Mouse (Mus musculus): ENCODE results near the gene Prss36.

The Prss36 gene

GRCm38 (mm10) chr7:127934075-127934474 lies 12.4 kb downstream of the Prss36 start:
- peak in 1 of 2 experiments; percentile 18 for DNase-seq

DNA sequence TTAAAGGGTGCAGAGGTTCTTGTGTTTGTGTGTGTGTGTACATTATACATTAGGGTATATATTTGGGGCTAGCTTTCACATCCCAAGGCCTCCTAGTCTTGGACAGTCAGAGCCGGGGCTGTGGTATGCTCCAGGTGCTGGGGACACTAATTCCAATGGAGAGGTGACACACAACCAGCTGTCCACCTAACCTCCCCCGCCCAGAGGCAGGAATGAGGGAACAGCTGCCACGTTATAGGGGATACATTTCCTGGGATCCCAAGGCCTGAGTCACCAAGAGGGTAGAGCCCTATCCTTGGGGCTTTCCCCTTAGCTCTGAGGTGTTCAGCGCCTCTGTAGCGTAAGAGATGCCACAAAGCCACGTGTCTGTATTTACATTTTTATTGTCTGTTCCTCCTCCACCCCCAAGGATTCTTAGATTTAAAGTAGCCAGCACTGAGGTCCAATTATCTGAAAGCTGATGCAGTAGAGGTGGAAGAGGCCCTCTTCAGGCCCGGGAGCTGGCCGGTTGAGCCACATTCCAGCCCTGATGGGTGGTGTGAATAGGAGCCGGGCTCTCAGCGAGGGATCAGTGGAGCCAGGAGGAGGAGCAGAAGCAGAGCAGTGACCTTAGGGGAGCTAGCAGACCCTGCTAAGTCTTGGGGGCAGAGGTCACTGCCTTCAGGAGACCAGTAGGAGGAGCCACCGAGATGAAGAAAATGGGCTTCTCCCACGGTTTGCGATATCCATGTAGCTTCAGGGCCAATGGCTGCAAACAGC lies 14.1 kb downstream of the Prss36 start:
- peak; percentile 72 to 88 for DNase-seq

- peak; percentile 69 to 84 for DNase-seq
Observed at GRCm38 (mm10) chr7:127931351-127932135, 15.0 kb downstream of the Prss36 start.

- DNase-seq = no peak
Observed at GRCm38 (mm10) chr7:127930636-127931035, 15.9 kb downstream of the Prss36 start.

DNA sequence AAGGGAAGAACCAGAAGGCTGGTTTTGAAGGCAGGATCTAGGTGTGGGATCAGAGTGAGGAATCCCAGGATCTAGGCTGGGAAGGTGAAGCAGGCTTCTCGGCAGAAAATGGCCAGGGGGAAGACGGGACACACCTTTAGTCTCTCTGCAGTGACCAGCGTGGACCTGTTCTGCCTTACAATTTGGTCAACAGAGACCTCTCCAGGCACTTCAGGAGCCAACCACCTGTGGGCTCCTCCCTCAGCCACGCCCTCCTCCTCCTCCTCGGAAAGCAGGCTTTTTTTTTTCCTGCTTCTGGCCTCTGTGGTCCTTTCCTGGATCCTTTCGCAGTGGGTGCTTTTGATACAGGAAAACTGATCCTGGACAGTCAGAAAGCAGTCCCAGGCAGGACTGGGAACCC lies 16.6 kb downstream of the Prss36 start, which contains the start of gene Prss8:
Gene Prss8 (minus strand): TSS at position 182 of the 400 bp plus-strand sequence.
- DNase-seq = peak; percentile 80 to 90

GRCm38 (mm10) chr7:127928596-127928995 lies 17.9 kb downstream of the Prss36 start:
- peak in 1 of 2 experiments; percentile 69 for DNase-seq

DNA sequence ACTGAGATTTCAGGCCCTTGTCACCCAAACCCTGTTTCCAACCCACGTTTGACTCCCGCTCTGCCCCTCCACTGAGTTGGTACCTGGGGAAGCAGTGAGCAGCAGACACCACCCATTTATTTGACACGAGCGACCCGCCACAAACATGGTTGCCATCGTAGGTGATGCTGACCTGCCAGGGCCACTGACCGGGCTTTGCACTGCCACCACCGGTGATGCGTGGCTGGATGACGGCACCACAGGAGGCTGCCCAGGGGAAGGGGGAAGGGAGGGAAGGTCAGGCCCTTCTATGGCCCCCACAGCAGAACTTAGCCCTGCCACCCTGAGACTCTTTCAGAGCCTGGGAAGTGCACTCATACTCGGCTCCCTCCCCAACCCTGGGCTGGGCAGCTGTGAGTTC lies 18.8 kb downstream of the Prss36 start:
- no peak for DNase-seq

DNA sequence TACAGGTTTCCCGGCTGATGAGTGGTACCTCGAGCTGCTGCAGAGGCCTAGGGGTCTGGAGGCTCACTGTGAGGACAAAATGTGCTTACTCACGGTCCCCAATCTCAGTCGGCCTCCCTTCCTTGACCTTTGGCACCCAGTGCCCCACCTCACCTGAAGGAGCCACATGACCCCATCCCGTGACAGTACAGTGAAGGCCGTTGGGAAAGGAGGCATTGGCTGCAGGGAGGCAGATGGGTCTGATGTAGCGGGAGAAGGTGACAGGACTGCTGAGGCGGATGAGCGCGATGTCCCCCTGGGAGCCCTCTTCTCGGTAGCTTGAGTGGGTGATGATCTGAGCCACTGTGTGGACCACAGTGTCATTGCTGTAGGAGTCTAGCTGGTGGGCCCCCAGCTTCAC lies 19.7 kb downstream of the Prss36 start:
- no peak for DNase-seq

- DNase-seq = no peak
Observed at GRCm38 (mm10) chr7:127926066-127926465, 20.5 kb downstream of the Prss36 start.

DNA sequence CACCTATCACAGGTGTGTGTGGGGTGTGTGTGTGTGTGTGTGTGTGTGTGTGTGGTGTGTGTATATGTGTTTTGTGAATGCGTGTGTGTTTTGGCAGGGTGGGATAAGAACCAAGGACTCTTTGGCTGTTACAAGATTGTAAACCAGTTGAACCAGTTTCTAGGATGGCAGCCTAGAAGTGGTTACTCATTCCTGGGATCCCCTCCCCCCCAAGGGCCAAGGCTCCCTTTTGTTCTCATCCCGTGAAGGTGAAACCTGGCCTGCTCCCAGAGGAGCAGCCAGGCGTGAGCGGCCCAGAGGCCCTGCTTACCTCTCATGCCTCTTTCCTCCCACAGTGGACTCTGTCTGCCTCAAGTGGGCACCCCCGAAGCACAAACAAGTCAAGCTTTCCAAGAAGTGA lies 21.3 kb downstream of the Prss36 start:
- peak; percentile 75 to 90 for DNase-seq

GRCm38 (mm10) chr7:127923714-127924113 lies 22.8 kb downstream of the Prss36 start:
- no peak for DNase-seq

DNA sequence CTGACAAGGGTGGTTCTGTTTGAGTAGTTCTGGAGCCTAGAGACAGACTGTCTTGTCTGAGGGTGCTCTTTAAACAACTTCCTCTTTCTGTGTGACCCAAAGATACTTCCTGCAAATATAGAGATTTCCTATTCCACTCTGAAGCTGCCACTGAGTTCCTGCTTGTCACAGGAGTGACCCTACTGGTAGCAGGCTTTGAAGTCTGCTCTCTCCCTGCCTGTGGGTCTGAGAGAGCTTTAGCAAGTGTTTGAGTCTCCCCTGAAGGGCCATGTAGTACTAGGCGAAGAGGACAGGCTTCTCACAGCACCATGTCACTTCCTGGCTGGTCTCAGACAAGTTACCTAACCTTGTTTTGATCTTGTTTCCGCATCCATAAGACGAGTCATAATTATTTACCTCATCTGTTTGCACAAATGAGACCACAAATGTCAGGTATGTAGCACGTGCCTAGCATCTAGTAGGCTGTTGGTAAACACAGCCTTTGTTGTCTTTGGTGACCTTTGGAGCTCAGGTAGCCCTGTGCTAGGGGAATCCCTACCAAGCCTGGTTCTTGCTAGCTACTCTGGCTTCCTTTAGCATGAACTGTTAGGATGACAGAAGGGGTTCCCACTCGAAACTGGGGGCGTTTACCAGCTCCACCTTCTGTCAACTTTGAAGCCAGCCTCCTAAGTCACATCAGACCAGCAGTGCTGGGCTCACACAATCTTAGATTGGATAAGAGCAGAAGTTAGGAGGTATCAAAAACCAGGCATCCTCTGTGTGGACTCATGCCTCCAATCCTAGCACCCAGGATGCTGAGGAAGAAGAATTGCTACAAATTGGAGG lies 23.9 kb downstream of the Prss36 start:
- DNase-seq = peak in 1 of 2 experiments; percentile 42

- peak; percentile 58 to 65 for DNase-seq
Observed at GRCm38 (mm10) chr7:127921516-127921915, 25.0 kb downstream of the Prss36 start.

DNA sequence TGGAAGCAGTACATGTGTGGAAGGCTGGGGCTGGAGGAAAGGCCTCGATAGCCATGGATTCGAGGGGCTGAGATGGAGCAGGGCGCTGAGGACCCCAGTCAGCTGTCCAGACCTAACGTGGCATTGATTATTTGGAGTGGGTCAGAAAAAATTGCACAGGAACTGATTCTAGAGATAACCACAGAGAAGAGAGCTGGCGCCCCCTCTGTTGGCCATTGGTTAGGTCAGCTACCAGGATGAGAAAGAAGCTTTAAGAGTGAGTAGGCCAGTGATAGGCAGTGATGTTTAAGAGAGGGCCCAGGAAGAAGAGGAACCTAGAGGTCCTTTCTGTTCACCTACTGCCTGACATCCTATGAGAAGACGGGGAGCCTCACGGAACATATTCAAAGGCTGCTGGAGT lies 27.2 kb downstream of the Prss36 start:
- no peak for DNase-seq

GRCm38 (mm10) chr7:127918203-127918602 lies 28.3 kb downstream of the Prss36 start:
- peak in 1 of 2 experiments; percentile 71 for DNase-seq

- no peak for DNase-seq
Observed at GRCm38 (mm10) chr7:127915293-127915692, 31.2 kb downstream of the Prss36 start.

DNA sequence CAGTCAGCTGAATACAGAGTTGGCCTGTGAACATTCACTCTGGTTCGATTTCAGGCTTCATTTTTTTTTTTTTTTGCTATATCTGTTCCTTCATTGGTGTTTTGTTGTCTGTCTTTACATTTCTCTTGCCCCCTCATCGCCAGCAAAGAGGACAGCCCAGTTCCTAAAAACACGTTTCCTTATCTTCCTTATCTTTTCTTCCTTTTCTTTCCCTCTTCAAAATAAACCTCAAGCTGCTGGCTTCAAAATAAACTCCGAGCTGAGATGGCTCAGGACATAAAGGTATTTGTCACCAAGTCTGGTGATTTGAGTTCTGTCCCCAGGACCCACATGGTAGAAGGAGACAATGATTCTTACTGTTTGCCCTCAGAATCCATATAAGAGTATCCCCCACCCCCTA lies 33.6 kb downstream of the Prss36 start:
- no peak for DNase-seq

DNA sequence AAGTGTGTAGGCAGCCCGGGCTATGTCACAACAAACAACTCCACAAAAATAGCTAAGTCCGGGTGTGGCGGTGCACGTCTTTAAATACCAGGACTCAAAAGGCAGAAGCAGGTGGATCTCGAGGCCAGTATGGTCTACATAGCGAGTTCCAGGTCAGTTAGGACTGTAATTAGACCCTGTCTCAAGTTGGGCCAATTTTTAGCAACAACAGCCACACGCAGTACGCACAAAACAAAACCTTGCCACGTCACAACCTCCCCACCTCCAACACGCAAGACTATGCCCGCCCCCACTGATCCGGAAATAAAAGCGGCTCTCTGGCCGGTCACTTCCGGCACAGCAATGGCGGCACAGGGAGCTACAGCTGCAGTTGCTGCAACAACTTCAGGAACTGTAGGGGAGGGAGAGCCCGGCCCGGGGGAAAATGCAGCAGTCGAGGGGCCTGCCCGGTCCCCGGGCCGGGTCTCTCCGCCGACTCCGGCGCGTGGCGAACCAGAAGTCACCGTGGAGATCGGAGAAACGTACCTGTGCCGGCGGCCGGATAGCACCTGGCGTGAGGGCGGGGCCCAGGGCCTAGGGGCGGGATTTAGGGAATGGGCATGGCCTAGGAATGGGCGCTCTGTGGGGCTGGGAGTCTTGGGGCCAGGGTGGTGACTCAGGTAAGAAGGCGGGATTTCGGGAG lies 34.2 kb downstream of the Prss36 start, which contains the start of gene Kat8:
Gene Kat8 (plus strand): TSS at position 327 of the 682 bp plus-strand sequence.
- DNase-seq = peak; percentile 90 to 92

DNA sequence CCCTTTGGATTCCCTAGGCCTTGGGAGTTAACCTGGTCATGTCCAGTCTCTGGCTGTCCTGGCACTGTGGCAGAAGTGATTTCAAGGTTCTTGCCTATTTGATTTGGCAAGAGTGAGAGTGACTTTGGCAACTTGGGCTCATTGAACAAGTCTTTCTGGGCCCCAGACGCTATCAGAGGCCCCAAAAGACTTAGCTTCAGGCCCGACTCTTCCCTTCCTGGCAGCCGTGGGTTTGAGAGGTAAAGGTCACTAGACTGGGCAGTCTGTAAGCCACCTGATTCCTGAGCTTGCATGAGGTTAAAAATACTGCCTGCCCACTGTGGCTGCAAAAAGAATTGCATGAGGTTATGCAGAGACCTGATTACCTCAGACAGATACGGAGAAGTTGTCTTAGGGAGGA lies 37.9 kb downstream of the Prss36 start:
- no peak for DNase-seq

GRCm38 (mm10) chr7:127907939-127908338 lies 38.6 kb downstream of the Prss36 start:
- no peak for DNase-seq

GRCm38 (mm10) chr7:127903971-127904796 lies 42.3 kb downstream of the Prss36 start, which contains the start of gene Bckdk:
Gene Bckdk (plus strand): TSS chr7:127904082.
- DNase-seq = peak; percentile 86 to 89

All from lung, postnatal 4 days (tissue).